ENCODE assay signal across 15 mouse cellular contexts in the genomic region with DNA sequence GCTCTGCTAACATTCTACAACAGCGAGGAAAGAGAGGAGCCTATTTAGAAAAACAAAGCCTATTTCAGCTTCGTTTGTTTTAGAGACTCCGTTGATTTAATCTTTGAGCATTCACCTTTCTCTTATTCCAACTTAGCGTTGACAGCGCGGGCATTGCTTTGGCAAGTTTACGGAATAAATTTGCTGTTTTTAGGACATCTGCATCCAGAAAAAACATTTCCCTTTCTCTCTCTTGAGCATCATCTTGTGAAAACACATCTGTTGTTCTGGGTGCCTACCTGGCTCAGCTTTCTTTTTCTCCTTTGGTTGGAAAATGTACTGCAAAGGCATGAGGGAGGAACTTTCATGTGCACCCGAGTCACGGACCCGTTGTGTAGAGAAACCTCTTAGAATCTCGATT.
"Had no signal": no experiment of that assay in that cellular context is flagged by ENCODE, and none has a peak within 500 bp of the region (broad histone marks: within the 10 kb centered on the region; RNA-seq: fewer than 3 reads in every experiment).

No protein-coding gene starts in this region.

- DNase-seq: kidney, adult 11 months; kidney, adult 8-10 months; kidney, postnatal 10 days; kidney, postnatal 36 days; liver; lung, adult 18-20 months; lung, postnatal 10 days; lung, postnatal 36 days; retina, postnatal 1 day; thymus, adult 18-20 months; thymus, postnatal 36 days had no signal

- ATAC-seq: intestine, embryonic 15.5 days; liver, embryonic 12.5 days; midbrain, embryonic 13.5 days; midbrain, embryonic 16.5 days had no signal
